Mouse (Mus musculus): ENCODE data around the gene Mylpf.

Gene Mylpf

DNA sequence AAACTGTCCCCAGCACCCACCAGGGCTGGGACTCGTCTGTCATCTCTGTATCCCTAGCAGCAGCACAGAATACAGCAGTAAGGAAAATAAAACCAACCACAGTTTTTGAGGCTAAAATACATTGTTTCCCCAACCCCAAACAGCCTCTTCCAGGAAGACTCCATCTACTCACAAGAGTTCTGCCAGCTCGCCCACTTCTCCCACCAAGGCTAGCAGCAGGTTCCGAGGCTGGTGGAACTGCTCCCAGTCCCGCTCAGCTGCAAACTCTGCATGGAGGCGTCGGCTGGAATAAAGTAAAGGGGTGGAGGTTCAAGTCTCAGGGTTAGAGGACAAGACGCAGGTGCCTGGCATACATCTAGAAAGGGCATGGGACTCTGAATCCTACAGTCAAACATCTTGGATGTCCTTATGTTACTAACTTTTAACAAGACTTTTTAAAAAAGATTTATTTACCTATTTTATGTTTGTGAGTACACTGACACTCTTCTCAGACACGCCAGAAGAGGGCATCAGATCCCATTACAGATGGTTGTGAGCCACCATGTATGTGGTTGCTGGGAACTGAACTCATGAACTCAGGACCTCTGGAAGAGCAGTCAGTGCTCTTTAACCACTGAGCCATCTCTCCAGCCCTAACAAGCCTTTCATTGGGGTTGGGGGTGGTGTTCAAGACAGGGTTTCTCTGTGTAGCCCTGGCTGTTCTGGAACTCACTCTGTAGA is 50.7 kb downstream of the Mylpf start:
- no peak for DNase-seq (ENCODE audit: inconsistent ontology term)

DNA sequence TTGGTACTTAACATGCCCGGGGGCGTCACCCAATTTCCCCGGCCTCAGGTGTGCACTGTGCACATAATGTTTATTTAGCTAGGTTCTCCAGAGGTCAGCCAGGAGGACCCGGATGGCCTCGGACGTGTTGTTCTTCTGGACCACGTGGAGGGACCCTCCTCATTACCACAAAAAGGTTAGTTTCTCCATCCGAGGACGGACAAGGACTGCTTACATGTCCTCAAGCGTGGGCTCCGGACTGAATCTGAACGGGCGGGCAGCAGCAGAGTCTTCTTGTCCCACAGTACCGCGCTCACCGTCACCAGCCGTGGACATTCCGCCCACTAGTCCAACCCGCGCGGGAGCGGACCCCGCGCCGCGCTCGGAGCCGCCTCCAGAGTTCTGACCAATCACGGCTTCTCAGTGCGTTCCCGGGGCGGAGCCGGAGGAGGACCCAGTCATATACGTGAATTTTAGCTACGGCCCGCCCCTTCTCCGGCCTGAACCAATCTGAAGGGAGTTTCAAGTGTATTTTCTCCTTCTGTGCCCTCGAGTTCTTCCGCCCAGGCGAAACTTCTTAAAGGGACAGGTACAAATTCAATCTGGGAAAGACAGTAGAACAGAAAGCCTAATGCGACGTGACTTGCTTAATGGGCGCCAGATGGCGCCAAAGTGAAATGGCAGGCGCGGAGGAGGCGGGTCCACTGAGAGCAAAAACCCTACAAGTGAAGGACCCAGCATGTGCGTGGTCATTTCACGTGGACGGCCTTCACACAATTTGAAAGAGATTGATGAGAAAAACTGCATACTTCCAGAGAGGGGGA is 51.8 kb downstream of the Mylpf start, which contains the start of gene Dctpp1:
Gene Dctpp1, minus strand, starts transcription at position 401 of the 803 bp plus-strand sequence.
- DNase-seq (ENCODE audit: inconsistent ontology term): peak; percentile 99

DNA sequence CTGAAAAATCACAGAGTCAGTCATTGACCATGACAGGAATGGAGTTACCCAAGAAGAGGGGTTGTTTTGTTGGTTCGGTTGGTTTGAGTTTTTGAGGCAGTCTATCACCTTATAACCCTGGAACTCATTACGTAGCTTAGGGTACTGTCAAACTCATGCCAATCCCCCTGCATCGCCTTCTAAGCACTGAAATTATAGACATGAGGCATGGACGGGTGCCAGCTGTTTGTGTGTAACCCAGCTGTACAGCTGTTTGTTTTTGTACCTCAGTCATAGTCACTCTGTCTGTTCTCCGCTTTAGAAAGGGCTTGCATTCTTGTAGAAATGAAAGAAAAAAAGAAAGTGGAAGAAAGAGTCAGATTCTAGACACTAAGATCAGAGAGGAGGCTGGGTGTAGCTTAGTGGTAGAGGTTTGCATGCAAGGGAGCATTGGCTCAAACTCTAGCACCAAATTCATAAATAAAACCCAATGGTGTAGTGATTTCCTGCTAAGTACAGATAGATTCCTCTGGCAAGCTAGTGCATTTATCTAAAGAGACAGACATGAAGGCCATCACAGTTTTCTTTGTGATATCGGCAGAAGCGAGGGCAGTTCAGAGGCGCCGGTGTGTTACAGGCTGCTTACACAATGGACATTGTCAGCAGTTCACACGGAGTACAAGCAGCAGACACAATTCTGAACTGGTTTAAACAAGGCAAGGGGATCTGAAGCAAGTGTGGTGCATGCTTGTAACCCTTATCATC is 53.7 kb downstream of the Mylpf start:
- no peak for DNase-seq (ENCODE audit: inconsistent ontology term)

DNA sequence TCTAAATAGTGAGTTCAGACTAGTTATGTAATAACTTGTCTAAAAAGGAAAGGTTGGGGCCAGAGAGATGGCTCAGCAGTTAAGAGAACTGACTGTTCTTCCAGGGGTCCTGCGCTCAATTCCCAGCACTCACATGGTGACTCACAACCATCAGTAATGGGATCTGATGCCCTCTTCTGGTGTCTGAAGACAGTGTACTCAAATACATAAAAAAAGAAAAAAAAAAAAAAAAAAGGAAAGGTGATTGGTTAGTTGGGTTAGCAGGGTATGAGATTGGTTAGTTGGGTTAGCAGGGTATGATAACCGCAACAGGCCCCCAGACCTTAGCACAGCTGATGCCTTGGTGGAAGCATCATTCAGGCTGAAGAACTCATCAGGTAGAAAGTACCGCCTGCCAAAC is 54.8 kb downstream of the Mylpf start:
- DNase-seq (ENCODE audit: inconsistent ontology term): no peak

All from Muller cell, postnatal 12 days (primary cell).